Mouse (Mus musculus): ENCODE measurements around the gene Ccdc57.
"Not testable (repeated sequence)": the region's sequence is repeated elsewhere in the genome, so short reads cannot be mapped to it uniquely, and the experiment has no call there.

Ccdc57 gene

GRCm38 (mm10) chr11:120818251-120818650, 114.4 kb downstream of the Ccdc57 start:
- DNase-seq, result no peak

- DNase-seq, result no peak
Measured at GRCm38 (mm10) chr11:120817358-120817757, 115.3 kb downstream of the Ccdc57 start.

- DNase-seq, result no peak
Measured at GRCm38 (mm10) chr11:120812068-120812467, 120.6 kb downstream of the Ccdc57 start.

GRCm38 (mm10) chr11:120808010-120808409, 124.7 kb downstream of the Ccdc57 start:
- no peak for DNase-seq

- no peak for DNase-seq
Measured at GRCm38 (mm10) chr11:120805375-120806298, 127.0 kb downstream of the Ccdc57 start.

GRCm38 (mm10) chr11:120804769-120805168, 127.9 kb downstream of the Ccdc57 start:
- DNase-seq, result no peak

GRCm38 (mm10) chr11:120804274-120804673, 128.4 kb downstream of the Ccdc57 start:
- no peak for DNase-seq

- DNase-seq, result peak; percentile 84
Measured at GRCm38 (mm10) chr11:120800061-120800904, 132.4 kb downstream of the Ccdc57 start.

GRCm38 (mm10) chr11:120799316-120799890, 133.3 kb downstream of the Ccdc57 start:
- DNase-seq, result no peak

- no peak for DNase-seq
Measured at GRCm38 (mm10) chr11:120798244-120798643, 134.4 kb downstream of the Ccdc57 start.

- no peak for DNase-seq
Measured at GRCm38 (mm10) chr11:120796614-120796946, 136.1 kb downstream of the Ccdc57 start.

GRCm38 (mm10) chr11:120795756-120796613, 136.7 kb downstream of the Ccdc57 start, which contains the start of gene Dus1l:
Dus1l (minus strand) TSS chr11:120796403.
- peak; percentile 95 for DNase-seq

GRCm38 (mm10) chr11:120792652-120793051, 140.0 kb downstream of the Ccdc57 start:
- no peak for DNase-seq

- DNase-seq, result no peak
Measured at GRCm38 (mm10) chr11:120789810-120790209, 142.9 kb downstream of the Ccdc57 start.

GRCm38 (mm10) chr11:120789355-120789754, 143.3 kb downstream of the Ccdc57 start:
- no peak for DNase-seq

GRCm38 (mm10) chr11:120788460-120788859, 144.2 kb downstream of the Ccdc57 start:
- DNase-seq, result not testable (repeated sequence)

GRCm38 (mm10) chr11:120785145-120785544, 147.5 kb downstream of the Ccdc57 start:
- DNase-seq, result no peak

- peak; percentile 87 for DNase-seq
Measured at GRCm38 (mm10) chr11:120784064-120784791, 148.4 kb downstream of the Ccdc57 start, which contains the start of the genes Rfng and Gps1. Rfng (minus strand) TSS chr11:120784207. Gps1 (plus strand) TSS chr11:120784272.

GRCm38 (mm10) chr11:120783426-120784063, 149.1 kb downstream of the Ccdc57 start:
- DNase-seq, result no peak

- DNase-seq, result not testable (repeated sequence)
Measured at GRCm38 (mm10) chr11:120781361-120781760, 151.3 kb downstream of the Ccdc57 start.

- DNase-seq, result no peak
Measured at GRCm38 (mm10) chr11:120779876-120780275, 152.8 kb downstream of the Ccdc57 start.
